Comparison of ENCODE assay signal across 18 mouse cellular contexts in genomic region chr11:94239706-94240105, GRCm38 (mm10). TPM values are rescaled to one million over a fixed set of nuclear protein-coding genes. Genes with fewer than 3 reads are reported as not detected.
DNase-seq lines count a peak whose midpoint lies in the region; ATAC-seq lines count a peak whose summit lies in the region.
"Had no signal": no experiment of that assay in that cellular context is flagged by ENCODE, and none has a peak within 500 bp of the region (broad histone marks: within the 10 kb centered on the region; RNA-seq: fewer than 3 reads in every experiment).

No protein-coding gene starts in this region.

- WGBS in hindbrain, embryonic 15.5 days: 45% methylated on average over 9 of the region's 9 CpGs
- 47% methylated on average over 9 of the region's 9 CpGs for WGBS in hindbrain, embryonic 11.5 days
- WGBS in limb, embryonic 10.5 days: 43% methylated on average over 9 of the region's 9 CpGs

- H3K27ac ChIP-seq in hindbrain, embryonic 15.5 days (replicated peaks): 0 out of 2 replicates have a peak overlapping the region, but pooled peaks have one; percentile 10
- H3K27ac ChIP-seq in hindbrain, embryonic 11.5 days (ENCODE audit: low read depth, low read length): no peak overlapping the region
- H3K27ac ChIP-seq in limb, embryonic 10.5 days: peak overlapping the region; percentile 11; the same call in 1 of the 2 replicates
- H3K27ac ChIP-seq: heart, embryonic 13.5 days; stomach, embryonic 15.5 days had no signal

- no peak for DNase-seq in hindbrain, embryonic 11.5 days (ENCODE audit: low spot score)
- DNase-seq in Muller cell, postnatal 12 days (ENCODE audit: inconsistent ontology term): peak; percentile 24
- DNase-seq in adipocyte (ENCODE audit: low spot score): peak; percentile 43
- DNase-seq in limb, embryonic 10.5 days (ENCODE audit: low spot score): no peak
- no peak for DNase-seq in testis, postnatal 14 days (ENCODE audit: low spot score)
- DNase-seq in kidney, postnatal 4 days: no peak
- DNase-seq: adrenal gland, postnatal 25 days; cerebellum, adult 18-20 months; kidney, postnatal 14 days; layer of hippocampus, postnatal 36 days had no signal

- no peaks in the 10 kb centered on the region for H3K27me3 ChIP-seq in hindbrain, embryonic 15.5 days
- H3K27me3 ChIP-seq in hindbrain, embryonic 11.5 days (ENCODE audit: control insufficient read depth, insufficient read depth, low read length): no peaks in the 10 kb centered on the region
- peaks cover 37% of the 10 kb centered on the region for H3K27me3 ChIP-seq in limb, embryonic 10.5 days (ENCODE audit: low read depth, poor library complexity, severe bottlenecking)
- H3K27me3 ChIP-seq: CH12.LX; stomach, embryonic 15.5 days had no signal

- no peak overlapping the region for H3K9ac ChIP-seq in hindbrain, embryonic 15.5 days
- no peak overlapping the region for H3K9ac ChIP-seq in hindbrain, embryonic 11.5 days (ENCODE audit: low read depth, low read length)
- H3K9ac ChIP-seq: heart, embryonic 13.5 days; stomach, embryonic 15.5 days had no signal

- no peak overlapping the region for H3K4me2 ChIP-seq in hindbrain, embryonic 15.5 days
- no peak overlapping the region for H3K4me2 ChIP-seq in hindbrain, embryonic 11.5 days (replicated peaks; ENCODE audit: low read depth, low read length)
- H3K4me2 ChIP-seq: heart, embryonic 13.5 days; liver, embryonic 11.5 days; stomach, embryonic 15.5 days had no signal

- 0 out of 2 replicates have a peak, but pooled peaks have one; percentile 21 for ATAC-seq in hindbrain, embryonic 15.5 days (ENCODE audit: low FRiP score, low read depth)
- ATAC-seq in hindbrain, embryonic 11.5 days (ENCODE audit: low FRiP score): no peak
- ATAC-seq: inflammation-experienced regulatory T-cells, adult 6 months; lung, postnatal 0 days had no signal

- H3K9me3 ChIP-seq in hindbrain, embryonic 15.5 days: no peaks in the 10 kb centered on the region
- H3K9me3 ChIP-seq in hindbrain, embryonic 11.5 days (ENCODE audit: control insufficient read depth, low read length): no peaks in the 10 kb centered on the region
- no peaks in the 10 kb centered on the region for H3K9me3 ChIP-seq in limb, embryonic 10.5 days (replicated peaks)
- H3K9me3 ChIP-seq: heart, embryonic 13.5 days; stomach, embryonic 15.5 days had no signal

- H3K4me1 ChIP-seq in hindbrain, embryonic 15.5 days (replicated peaks): peaks cover 31% of the 10 kb centered on the region
- H3K4me1 ChIP-seq in hindbrain, embryonic 11.5 days (replicated peaks; ENCODE audit: control insufficient read depth, insufficient read depth, low read length): peaks cover 12% of the 10 kb centered on the region; the same call in 1 of the 2 replicates
- H3K4me1 ChIP-seq in limb, embryonic 10.5 days: peaks cover 52% of the 10 kb centered on the region

- no peaks in the 10 kb centered on the region for H3K36me3 ChIP-seq in hindbrain, embryonic 15.5 days
- H3K36me3 ChIP-seq in hindbrain, embryonic 11.5 days (ENCODE audit: control insufficient read depth, insufficient read depth, low read length): no peaks in the 10 kb centered on the region
- H3K36me3 ChIP-seq in limb, embryonic 10.5 days: peaks cover 3% of the 10 kb centered on the region; the same call in 1 of the 2 replicates
- H3K36me3 ChIP-seq: heart, embryonic 13.5 days; stomach, embryonic 15.5 days had no signal

- H3K4me3 ChIP-seq in hindbrain, embryonic 15.5 days: no peak overlapping the region
- H3K4me3 ChIP-seq in hindbrain, embryonic 11.5 days (ENCODE audit: low read depth, low read length): no peak overlapping the region
- H3K4me3 ChIP-seq in limb, embryonic 10.5 days: no peak overlapping the region; the same call in 1 of the 2 replicates
- H3K4me3 ChIP-seq: heart, embryonic 13.5 days; stomach, embryonic 15.5 days had no signal

RNA-seq across cellular contexts. Expression of gene Wfikkn2, which starts 6.1 kb away (rescaled TPM):
- 6.6 and 7.9 TPM in 2 replicates for polyA plus RNA-seq in hindbrain, embryonic 15.5 days (2015; fragmentation: Nextera tagmentation; extraction: Ambion mirVana)
- polyA plus RNA-seq in hindbrain, embryonic 11.5 days (2014; fragmentation: Nextera tagmentation; extraction: Ambion mirVana): 0.95 and 1.8 TPM in 2 replicates
- polyA plus RNA-seq in limb, embryonic 10.5 days (2016; fragmentation: Nextera tagmentation; extraction: Ambion mirVana): 1.6 and 7.9 TPM in 2 replicates

RNA-seq across cellular contexts. Expression of gene Tob1, which starts 28.5 kb away (rescaled TPM):
- 32.8 and 35.6 TPM in 2 replicates for polyA plus RNA-seq in hindbrain, embryonic 15.5 days (2015; fragmentation: Nextera tagmentation; extraction: Ambion mirVana)
- 36.7 and 38.9 TPM in 2 replicates for polyA plus RNA-seq in hindbrain, embryonic 11.5 days (2014; fragmentation: Nextera tagmentation; extraction: Ambion mirVana)
- 15.0 and 22.5 TPM in 2 replicates for polyA plus RNA-seq in limb, embryonic 10.5 days (2016; fragmentation: Nextera tagmentation; extraction: Ambion mirVana)

RNA-seq across cellular contexts. Expression of gene Gm21885, which starts 42.0 kb away (rescaled TPM):
- 0.66 TPM in 1 of 2 replicates, not detected in the other for polyA plus RNA-seq in hindbrain, embryonic 15.5 days (2015; fragmentation: Nextera tagmentation; extraction: Ambion mirVana)
- 0.68 TPM in 1 of 2 replicates, not detected in the other for polyA plus RNA-seq in hindbrain, embryonic 11.5 days (2014; fragmentation: Nextera tagmentation; extraction: Ambion mirVana)
- polyA plus RNA-seq in limb, embryonic 10.5 days (2016; fragmentation: Nextera tagmentation; extraction: Ambion mirVana): not detected in 2 replicates
- polyA plus RNA-seq: heart, embryonic 13.5 days; liver, embryonic 11.5 days; lung, postnatal 0 days; urinary bladder, adult 2 months had no signal

Comparison
In these comparisons a context has a peak if more than half of its experiments do, and no peak if none do; other contexts are left out.
1. DNase-seq: peak in Muller cell, postnatal 12 days (single experiment) and adipocyte (single experiment); none in hindbrain, embryonic 11.5 days (single experiment), limb, embryonic 10.5 days (single experiment), testis, postnatal 14 days (single experiment) and kidney, postnatal 4 days (0 of 2).